Mouse (Mus musculus) liver, postnatal 0 days (tissue): ENCODE data around the gene Bcap29. TPM values are rescaled to one million over a fixed set of nuclear protein-coding genes. Genes with fewer than 3 reads are reported as not detected.
"Not testable (repeated sequence)": the region's sequence is repeated elsewhere in the genome, so short reads cannot be mapped to it uniquely, and the experiment has no call there.

Experiments used
- ATAC-seq: fragments of 200-750 bp; cut with Nextera tagmentation; 2 replicates; pipeline ENCODE4 v1.8.0; 2017; ENCODE audit warnings: mild to moderate bottlenecking, moderate library complexity
- DNase-seq: peaks from one replicate; pipeline ENCODE4 v3.0.0-alpha.2; 2016
- H3K27ac ChIP-seq: fragments of 300-500 bp; sonication (generic); 2 replicates; pipeline ENCODE4 v1.5.1; 2014; ENCODE audit warnings: antibody characterized with exemption, moderate library complexity, mild to moderate bottlenecking, low read depth
- H3K27me3 ChIP-seq: fragments of 300-500 bp; sonication (generic); 2 replicates; pipeline ENCODE4 v1.6.1; 2014; ENCODE audit warnings: low read length, control low read depth, mixed read lengths; ENCODE audit not compliant: insufficient read depth
- H3K36me3 ChIP-seq: fragments of 300-500 bp; sonication (generic); replicated peaks from 2 replicates; pipeline ENCODE4 v1.6.1; 2014; ENCODE audit warnings: mild to moderate bottlenecking, control low read depth, low read length, moderate library complexity, mixed read lengths; ENCODE audit not compliant: insufficient read depth
- H3K4me1 ChIP-seq: fragments of 300-500 bp; sonication (generic); 2 replicates; pipeline ENCODE4 v1.6.1; 2014; ENCODE audit warnings: antibody characterized with exemption, mild to moderate bottlenecking, control low read depth; ENCODE audit not compliant: insufficient read depth
- H3K4me2 ChIP-seq: fragments of 300-500 bp; sonication (generic); 2 replicates; pipeline ENCODE4 v1.6.1; 2014; ENCODE audit warnings: low read depth, mild to moderate bottlenecking, low read length, moderate library complexity, mixed read lengths
- H3K4me3 ChIP-seq: fragments of 300-500 bp; sonication (generic); 2 replicates; pipeline ENCODE4 v1.5.1; 2014; ENCODE audit warnings: low read depth, low read length
- H3K9ac ChIP-seq: fragments of 300-500 bp; sonication (generic); replicated peaks from 2 replicates; pipeline ENCODE4 v1.6.1; 2014; ENCODE audit warnings: mild to moderate bottlenecking, moderate library complexity
- H3K9me3 ChIP-seq: fragments of 300-500 bp; sonication (generic); 2 replicates; pipeline ENCODE4 v1.6.1; 2016; ENCODE audit warnings: mild to moderate bottlenecking, control low read depth, low read length, mixed read lengths
- CTCF ChIP-seq: sonication (generic); IDR thresholded peaks from 2 replicates; pipeline ENCODE4 v1.5.1; 2016; ENCODE audit warnings: antibody characterized with exemption, low read depth
- EP300 ChIP-seq: IDR thresholded peaks from 2 replicates; pipeline ENCODE4 v1.6.1; 2016; ENCODE audit warnings: antibody characterized with exemption, low read depth, mild to moderate bottlenecking
- WGBS: fragments of 180-500 bp; shearing (Covaris S2); extraction: QIAGEN DNeasy Blood & Tissue Kit; methylation state at CpG from one replicate; pipeline ENCODE4 v1.1.7; 2014; ENCODE audit not compliant: insufficient replicate concordance; 5-methylcytosine and 5-hydroxymethylcytosine counted together
- polyA plus RNA-seq: library from polyadenylated mRNA; unstranded; fragments of >200 nt; fragmentation: Nextera tagmentation; extraction: Ambion mirVana; gene quantifications from 2 replicates; pipeline ENCODE4 v1.2.1, GENCODE M21; 2015

Bcap29 gene
- polyA plus RNA-seq, 1 experiment from 2014 or later = 27.0 TPM

GRCm38 (mm10) chr12:31653611-31654010 is 19.2 kb upstream of the Bcap29 start:
- Histone ChIP-seq H3K27ac (no peak overlapping the region), H3K9me3 (no peaks in the 10 kb centered on the region), H3K9ac (no peak overlapping the region), H3K4me3 (peak overlapping the region; percentile 73), H3K4me1 (peaks cover 7% of the 10 kb centered on the region), H3K4me2 (peak overlapping the region; percentile 73), H3K27me3 (no peaks in the 10 kb centered on the region), H3K36me3 (0 out of 2 replicates have a peak, but pooled peaks cover 3% of the 10 kb centered on the region)
- WGBS = 66% methylated on average over 5 of the region's 5 CpGs
- TF ChIP-seq CTCF (no peak), EP300 (no peak)
- ATAC-seq (no peak), DNase-seq (no peak)

- peaks cover 8% of the 10 kb centered on the region; the same call in 1 of the 2 replicates for H3K4me1 ChIP-seq
- no peak for ATAC-seq
- H3K36me3 ChIP-seq = no peaks in the 10 kb centered on the region
- no peak overlapping the region for H3K27ac ChIP-seq
- H3K9ac ChIP-seq = no peak overlapping the region
- DNase-seq = no peak
- no peaks in the 10 kb centered on the region for H3K9me3 ChIP-seq
- H3K4me3 ChIP-seq = no peak overlapping the region
- peak overlapping the region; percentile 93; the same call in 1 of the 2 replicates for H3K4me2 ChIP-seq
- 85% methylated on average over 3 of the region's 3 CpGs for WGBS
- no peaks in the 10 kb centered on the region for H3K27me3 ChIP-seq
- TF ChIP-seq CTCF (no peak), EP300 (no peak)
Measured at GRCm38 (mm10) chr12:31635240-31635607, 766 bp upstream of the Bcap29 start.

- peak overlapping the region; percentile 62 for H3K4me3 ChIP-seq
- TF ChIP-seq CTCF (no peak), EP300 (no peak)
- H3K9ac ChIP-seq = peak overlapping the region; percentile 84
- peak overlapping the region; percentile 49; the same call in 1 of the 2 replicates for H3K27ac ChIP-seq
- H3K4me2 ChIP-seq = peak overlapping the region; percentile 93
- H3K27me3 ChIP-seq = no peaks in the 10 kb centered on the region
- H3K4me1 ChIP-seq = peaks cover 8% of the 10 kb centered on the region; the same call in 1 of the 2 replicates
- 0 out of 2 replicates have a peak, but pooled peaks cover 1% of the 10 kb centered on the region for H3K36me3 ChIP-seq
- DNase-seq = peak; percentile 40
- H3K9me3 ChIP-seq = no peaks in the 10 kb centered on the region
- 6% methylated on average over 13 of the region's 13 CpGs for WGBS
- peak; percentile 53 for ATAC-seq
Measured at GRCm38 (mm10) chr12:31633970-31634342, 502 bp downstream of the Bcap29 start.

GRCm38 (mm10) chr12:31628396-31628795 is 6.1 kb downstream of the Bcap29 start:
- H3K4me3 ChIP-seq, H3K27me3 ChIP-seq, H3K4me1 ChIP-seq, H3K9ac ChIP-seq, H3K4me2 ChIP-seq, H3K9me3 ChIP-seq, DNase-seq, H3K27ac ChIP-seq, ATAC-seq: not testable (repeated sequence)
- H3K36me3 ChIP-seq = peaks cover 15% of the 10 kb centered on the region
- WGBS = 92% methylated on average over 9 of the region's 9 CpGs

- ATAC-seq = no peak
- TF ChIP-seq EP300 = no peak
- TF ChIP-seq CTCF = no peak
- H3K4me2 ChIP-seq = no peak overlapping the region
- no peaks in the 10 kb centered on the region for H3K27me3 ChIP-seq
- 84% methylated on average over 1 of the region's 1 CpGs for WGBS
- peaks cover 15% of the 10 kb centered on the region for H3K36me3 ChIP-seq
- no peak for DNase-seq
- H3K27ac ChIP-seq = no peak overlapping the region
- no peaks in the 10 kb centered on the region for H3K9me3 ChIP-seq
- no peak overlapping the region for H3K4me3 ChIP-seq
- no peak overlapping the region for H3K9ac ChIP-seq
- no peaks in the 10 kb centered on the region for H3K4me1 ChIP-seq
Measured at GRCm38 (mm10) chr12:31625016-31625415, 9.4 kb downstream of the Bcap29 start.

- Histone ChIP-seq H3K27ac (no peak overlapping the region), H3K9me3 (no peaks in the 10 kb centered on the region), H3K4me2 (no peak overlapping the region), H3K4me1 (no peaks in the 10 kb centered on the region), H3K27me3 (no peaks in the 10 kb centered on the region), H3K9ac (no peak overlapping the region), H3K36me3 (peaks cover 11% of the 10 kb centered on the region; the same call in 1 of the 2 replicates), H3K4me3 (no peak overlapping the region)
- ATAC-seq (no peak), DNase-seq (no peak)
- TF ChIP-seq EP300 (no peak), CTCF (peak; percentile 28)
- 84% methylated on average over 8 of the region's 8 CpGs for WGBS
Measured at GRCm38 (mm10) chr12:31620106-31620505, 14.4 kb downstream of the Bcap29 start.

GRCm38 (mm10) chr12:31613353-31613752 is 21.1 kb downstream of the Bcap29 start:
- Histone ChIP-seq H3K4me1 (no peaks in the 10 kb centered on the region), H3K27ac (no peak overlapping the region), H3K9me3 (no peaks in the 10 kb centered on the region), H3K36me3 (0 out of 2 replicates have a peak, but pooled peaks cover 14% of the 10 kb centered on the region), H3K4me3 (no peak overlapping the region), H3K4me2 (no peak overlapping the region), H3K27me3 (no peaks in the 10 kb centered on the region), H3K9ac (no peak overlapping the region)
- DNase-seq = no peak
- whole genome bisulfite sequencing = 72% methylated on average over 4 of the region's 4 CpGs
- TF ChIP-seq CTCF (no peak), EP300 (no peak)
- ATAC-seq = no peak
